Mouse (Mus musculus) heart, postnatal 14 days (tissue): ENCODE data around the gene Cacna1s. TPM values are rescaled to one million over a fixed set of nuclear protein-coding genes. Genes with fewer than 3 reads are reported as not detected.
A peak's percentile ranks its signal among the peaks of the same experiment; 100 is the strongest.

Experiments used
- DNase-seq, 2 experiments: peaks; one replicate each; pipeline ENCODE4 v3.0.0; 2021 to 2022
- intact Hi-C: fragments of 180-260 bp; cut with DNase I; formaldehyde crosslinking; loops from one replicate; pipeline ENCODE4 v1.15.1; 2025
- total RNA-seq, 2 experiments: library from RNA; stranded (reverse); gene quantifications; 2 replicates each; pipeline ENCODE4 v1.2.3; 2021

Gene Cacna1s
- total RNA-seq, 2 experiments from 2014 or later = 1.6 to 1.7 TPM

GRCm38 (mm10) chr1:136050312-136051012 lies 2.1 kb upstream of the Cacna1s start, which contains the start of gene Ascl5:
Ascl5 (plus strand) TSS chr1:136050804.
- intact Hi-C loops = no loop called here
- peak in 1 of 2 experiments; percentile 3 for DNase-seq

- intact Hi-C loops = no loop called here
- DNase-seq = peak; percentile 9 to 24
Measured at GRCm38 (mm10) chr1:136051013-136051315, 1.6 kb upstream of the Cacna1s start.

DNA sequence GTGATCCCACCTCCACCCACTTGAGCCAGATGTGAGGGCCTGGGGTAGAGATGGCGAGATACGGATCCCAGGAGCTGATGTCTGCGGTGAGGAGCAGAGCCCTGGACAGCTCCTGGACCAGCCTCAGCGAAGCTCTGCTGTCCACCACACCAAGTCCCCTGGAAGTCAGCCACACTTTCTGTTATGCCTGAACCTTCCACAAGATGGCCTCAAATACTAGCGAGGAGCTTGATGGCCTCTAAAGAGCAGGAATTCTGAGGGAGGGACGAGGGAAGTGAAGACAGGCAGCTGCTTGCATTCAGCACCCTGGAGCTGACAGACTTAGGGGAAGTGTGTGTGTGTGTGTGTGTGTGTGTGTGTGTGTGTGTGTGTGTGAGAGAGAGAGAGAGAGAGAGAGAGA lies 1.1 kb upstream of the Cacna1s start:
- peak; percentile 66 to 87 for DNase-seq
- intact Hi-C loops = no loop called here

DNA sequence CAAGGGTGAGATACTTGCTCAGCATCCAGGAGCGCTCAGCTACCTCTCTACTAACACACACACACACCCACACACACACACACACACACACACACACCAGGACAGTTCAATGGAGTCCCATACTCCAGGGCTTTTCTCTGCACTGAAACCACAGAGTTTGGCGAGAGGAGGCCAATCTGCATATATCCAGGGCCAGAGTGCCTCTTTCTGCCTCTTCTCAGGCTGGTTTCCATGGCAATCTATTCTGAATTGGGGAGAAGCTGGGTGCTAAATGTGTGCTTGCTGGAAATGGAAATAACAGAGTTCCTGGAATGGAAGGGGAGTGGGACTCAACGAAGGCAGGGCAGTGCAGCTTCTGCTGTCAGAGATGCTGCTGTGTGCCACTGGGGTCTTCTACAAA lies 3.2 kb downstream of the Cacna1s start:
- DNase-seq = no peak
- intact Hi-C loops = no loop called here

DNA sequence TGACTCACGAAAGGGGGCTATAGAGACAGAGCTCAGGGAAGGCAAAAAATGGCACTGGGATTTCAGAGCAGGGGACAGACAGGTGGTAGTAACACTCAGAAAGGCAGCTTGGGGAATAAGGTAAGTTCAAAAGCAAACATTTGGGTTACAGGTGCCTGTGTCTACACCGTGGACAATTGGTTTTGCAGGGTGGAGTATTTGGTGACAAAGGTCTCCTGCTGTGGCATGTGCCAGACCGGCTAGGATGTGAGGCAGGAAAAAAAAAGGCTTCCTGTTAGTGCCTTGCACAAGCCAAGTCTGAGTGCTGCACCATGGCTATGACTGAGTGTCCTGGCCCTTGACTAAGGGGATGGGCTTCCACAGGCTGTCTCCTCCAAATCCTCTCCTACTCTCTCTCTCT lies 6.0 kb downstream of the Cacna1s start:
- intact Hi-C loops = no loop called here
- DNase-seq = no peak

DNA sequence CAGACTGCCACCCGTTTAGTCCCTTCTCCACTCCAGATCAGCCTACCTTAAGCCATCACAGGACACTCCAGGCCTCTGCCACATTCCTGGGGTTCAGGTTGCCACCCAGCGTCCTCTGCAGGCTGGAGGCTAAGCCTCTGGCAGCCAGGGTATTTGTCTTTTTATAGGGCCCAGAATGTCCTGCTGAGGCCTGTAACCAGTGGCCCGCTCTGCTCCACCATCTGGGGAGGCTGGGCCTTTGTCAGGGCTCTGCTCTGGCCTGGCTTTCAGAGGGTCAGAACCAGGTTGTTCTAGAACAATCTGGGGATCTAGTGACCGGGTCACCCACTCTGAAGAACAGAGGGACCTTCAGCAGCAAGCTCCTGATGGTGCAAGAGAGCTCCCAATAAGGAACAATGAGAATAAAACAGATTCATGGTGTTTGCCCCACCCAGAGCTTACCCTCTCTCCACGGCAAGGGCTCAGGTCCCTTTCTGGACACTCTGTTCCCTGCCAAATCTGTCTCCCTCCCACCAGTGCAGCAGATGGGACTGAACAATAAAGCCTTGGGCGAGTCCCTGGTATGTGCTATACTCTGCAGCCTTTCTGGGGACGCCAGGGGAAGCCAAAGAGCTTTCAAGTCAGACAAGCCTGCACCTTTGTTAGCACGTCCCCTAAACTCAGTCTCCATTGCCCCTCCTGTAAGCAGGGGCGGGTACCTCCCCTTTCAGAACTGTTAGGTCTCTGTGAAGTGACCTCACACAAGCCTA lies 8.7 kb downstream of the Cacna1s start:
- DNase-seq = peak; percentile 67 to 79
- intact Hi-C loops = loop anchor here (2.0 to 5.0 kb wide), 2 partner anchors 106 to 151 kb away; partner anchors contain the start of gene Mroh3

GRCm38 (mm10) chr1:136061790-136062141 lies 9.2 kb downstream of the Cacna1s start:
- no peak for DNase-seq
- intact Hi-C loops = loop anchor here (2.0 to 5.0 kb wide), 2 partner anchors 105 to 151 kb away; partner anchors contain the start of gene Mroh3

DNA sequence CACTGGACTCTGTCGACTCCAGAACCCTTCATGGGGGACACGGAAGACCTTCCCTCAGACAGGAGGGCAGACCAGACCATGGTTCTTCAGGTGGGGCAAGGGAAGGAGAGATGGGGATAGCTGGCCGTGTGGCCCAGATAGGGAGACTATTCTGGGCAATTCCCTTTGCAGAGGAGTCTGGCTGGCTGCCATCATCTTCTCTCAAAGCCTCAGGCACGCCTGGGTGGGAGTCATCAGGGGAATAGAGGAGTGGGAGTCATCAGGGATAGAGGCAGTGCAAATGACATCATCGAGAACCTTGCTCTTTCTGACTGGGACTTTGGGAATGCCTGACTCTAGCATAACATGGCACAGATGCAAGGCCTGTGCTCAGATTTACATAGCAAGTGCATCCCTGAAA lies 11.4 kb downstream of the Cacna1s start:
- DNase-seq = no peak
- intact Hi-C loops = loop anchor here (5.0 kb wide), 1 partner anchor 148 kb away; the partner anchor contains the start of gene Mroh3

DNA sequence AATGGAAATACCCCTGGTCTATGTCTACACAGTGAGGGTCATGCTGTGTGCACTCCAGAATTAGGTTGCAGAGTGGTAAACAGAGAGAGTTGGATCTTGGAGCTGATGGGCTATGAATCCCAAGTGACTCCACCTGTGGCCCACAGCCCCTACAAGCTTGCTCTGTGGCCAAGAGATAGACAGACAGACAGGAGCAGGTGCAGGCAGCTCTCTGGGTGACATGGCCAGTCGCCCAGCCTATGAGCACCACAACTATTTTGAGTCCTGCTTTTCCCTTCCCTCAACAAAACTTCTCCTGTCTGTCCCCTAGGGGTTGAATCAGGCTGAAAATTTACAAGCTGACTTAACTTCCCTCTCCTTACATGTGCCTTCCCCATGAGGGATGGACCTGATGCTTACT lies 14.1 kb downstream of the Cacna1s start:
- intact Hi-C loops = no loop called here
- DNase-seq = no peak

DNA sequence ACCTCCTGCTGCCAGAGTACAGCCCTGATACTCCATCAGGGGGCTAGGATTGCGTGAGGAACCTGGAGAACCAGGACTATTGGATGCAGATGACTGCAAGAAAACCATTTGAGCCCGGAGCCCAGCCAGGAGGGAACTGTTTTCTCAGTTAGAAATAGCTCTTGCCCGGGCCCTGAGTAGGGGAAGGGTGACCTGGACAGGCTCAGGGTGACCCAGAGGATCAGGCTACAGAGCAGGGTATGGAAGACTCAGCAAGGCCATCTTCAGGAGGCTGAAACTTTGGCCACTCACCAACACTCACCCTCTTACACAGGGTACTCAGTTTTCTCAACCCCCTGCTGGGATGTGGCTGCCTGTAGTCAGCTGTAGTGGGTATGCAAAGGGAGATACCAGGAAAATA lies 15.0 kb downstream of the Cacna1s start:
- no peak for DNase-seq
- intact Hi-C loops = no loop called here

DNA sequence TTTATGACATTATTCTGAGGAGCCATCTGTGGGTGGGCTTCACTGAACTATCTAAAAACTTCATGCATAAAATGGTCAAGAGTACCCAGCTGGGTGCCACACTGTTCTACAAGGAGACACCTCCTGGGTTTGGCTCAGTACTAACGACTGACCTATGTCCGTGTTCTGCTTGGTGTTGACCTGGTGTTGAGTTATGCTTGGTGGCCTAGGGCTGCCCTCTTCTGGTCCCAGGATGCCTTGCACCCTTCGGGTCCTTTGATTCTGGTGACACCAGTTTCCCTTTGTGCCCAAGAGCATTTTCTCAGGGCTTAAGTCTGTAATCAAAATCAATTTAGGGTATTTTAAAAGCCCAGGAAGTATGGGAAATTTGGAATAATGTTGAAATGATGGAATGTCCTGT lies 23.5 kb downstream of the Cacna1s start:
- intact Hi-C loops = no loop called here
- peak in 1 of 2 experiments; percentile 42 for DNase-seq

- intact Hi-C loops = no loop called here
- peak in 1 of 2 experiments; percentile 12 for DNase-seq
Measured at GRCm38 (mm10) chr1:136077656-136078055, 25.1 kb downstream of the Cacna1s start.

- no peak for DNase-seq
- intact Hi-C loops = no loop called here
Measured at GRCm38 (mm10) chr1:136081161-136081560, 28.6 kb downstream of the Cacna1s start.

GRCm38 (mm10) chr1:136085988-136086685 lies 33.6 kb downstream of the Cacna1s start:
- no peak for DNase-seq
- intact Hi-C loops = no loop called here

DNA sequence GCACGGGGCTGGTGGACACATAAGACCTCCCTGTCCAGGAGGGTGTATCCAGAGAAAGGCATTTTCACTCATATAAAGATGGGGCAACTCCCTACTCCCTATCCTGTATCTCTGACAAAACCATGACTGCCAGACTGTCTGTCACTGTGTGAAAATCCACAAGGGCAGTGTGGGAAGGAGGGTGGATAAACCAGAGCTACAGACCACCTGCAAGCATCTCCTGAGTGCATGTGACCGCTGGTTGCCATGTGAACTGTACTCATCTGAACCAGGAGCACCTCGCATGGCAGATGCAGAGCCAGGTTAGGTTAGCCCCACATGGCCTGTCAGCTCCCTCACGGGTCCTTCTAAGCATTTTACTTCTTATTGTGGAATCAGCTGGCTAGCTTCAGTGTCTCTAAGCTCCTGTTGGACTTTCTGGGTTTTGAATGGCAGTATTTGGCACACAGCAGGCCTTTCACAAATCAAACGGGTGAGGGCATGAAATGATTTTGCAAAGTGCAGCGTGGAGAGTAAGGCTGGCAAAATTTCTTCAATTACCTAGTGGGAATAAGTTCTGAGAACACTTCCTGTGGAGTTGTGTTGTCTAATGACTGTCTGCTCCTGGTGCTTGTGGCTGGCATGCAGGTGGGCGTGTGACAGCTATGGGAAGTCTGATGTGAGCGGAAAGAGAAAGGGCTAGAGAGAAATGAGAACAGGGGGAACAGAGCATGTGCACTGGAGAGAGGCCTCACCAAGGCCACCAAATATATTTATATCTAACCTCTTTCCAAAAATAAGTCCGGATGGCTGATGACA lies 37.0 kb downstream of the Cacna1s start:
- DNase-seq = no peak
- intact Hi-C loops = no loop called here

GRCm38 (mm10) chr1:136093726-136094125 lies 41.2 kb downstream of the Cacna1s start:
- intact Hi-C loops = no loop called here
- no peak for DNase-seq

- intact Hi-C loops = no loop called here
- no peak for DNase-seq
Measured at GRCm38 (mm10) chr1:136094807-136095206, 42.3 kb downstream of the Cacna1s start.

DNA sequence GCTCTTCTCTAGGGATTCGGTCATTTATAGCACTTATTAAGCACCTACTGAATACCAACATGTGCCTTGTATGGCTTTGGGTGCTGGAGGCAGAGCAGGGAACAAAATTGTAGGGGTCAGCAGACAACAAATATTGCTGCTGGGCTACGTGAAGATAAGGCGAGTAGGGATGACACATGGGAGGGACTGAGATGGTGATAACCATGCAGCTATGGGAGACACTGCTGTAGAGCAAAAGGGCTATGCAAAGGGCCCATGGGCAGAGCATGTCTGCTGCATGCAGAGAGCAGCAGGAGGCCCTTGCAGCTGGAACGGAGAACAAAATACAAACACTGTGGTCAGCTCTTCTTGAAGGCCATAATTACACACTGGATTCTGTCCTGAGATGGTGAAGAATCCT lies 49.5 kb downstream of the Cacna1s start:
- intact Hi-C loops = no loop called here
- DNase-seq = no peak

DNA sequence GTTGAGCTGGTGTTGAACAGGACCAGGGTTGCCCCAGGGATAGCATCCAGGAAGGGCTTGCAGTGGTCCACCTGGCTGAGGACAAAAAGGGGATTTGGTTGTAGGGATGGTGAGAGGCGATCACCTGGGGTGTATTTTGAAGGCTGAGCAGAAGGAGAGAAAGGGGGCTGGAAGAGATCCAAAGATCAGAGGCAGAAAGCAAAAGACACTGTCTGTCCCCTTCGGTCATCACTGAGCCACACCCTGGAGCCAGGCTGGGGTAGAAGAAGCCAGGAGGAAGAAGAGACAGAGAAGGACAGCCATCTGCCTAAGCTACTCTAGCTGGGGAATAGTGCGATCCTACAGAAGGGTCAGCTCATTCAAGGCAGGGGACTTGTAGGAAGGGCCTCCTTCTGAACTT lies 50.0 kb downstream of the Cacna1s start:
- no peak for DNase-seq
- intact Hi-C loops = no loop called here

- intact Hi-C loops = no loop called here
- DNase-seq = no peak
Measured at GRCm38 (mm10) chr1:136102981-136103380, 50.4 kb downstream of the Cacna1s start.

DNA sequence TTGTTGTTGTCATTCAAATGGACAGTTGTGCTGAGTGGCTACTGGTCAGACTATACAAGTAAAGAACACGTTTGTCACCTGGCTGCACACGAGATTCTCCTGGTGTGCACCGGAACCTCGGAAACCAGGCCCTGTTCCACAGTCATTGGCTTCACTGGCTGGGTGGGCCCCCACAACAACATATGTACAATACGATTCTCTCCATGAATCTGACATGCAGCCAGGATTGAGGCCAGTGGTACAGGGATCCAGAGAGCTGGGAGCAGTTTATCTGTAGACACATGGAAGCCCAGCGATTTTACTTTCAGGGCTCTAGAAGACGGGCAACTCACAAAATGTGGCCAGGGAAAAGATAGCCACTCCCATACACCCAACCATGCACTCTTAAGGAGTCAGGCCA lies 51.1 kb downstream of the Cacna1s start:
- DNase-seq = no peak
- intact Hi-C loops = no loop called here
